Mouse (Mus musculus) bone marrow macrophage, adult 2 months (primary cell): ENCODE data around the gene Dennd5b.

ENCODE experiments used
- CTCF ChIP-seq: IDR thresholded peaks from 2 replicates; pipeline ENCODE4 v1.5.1; 2012; ENCODE audit warnings: low read depth, mild to moderate bottlenecking, low read length, moderate library complexity
- POLR2A ChIP-seq: IDR thresholded peaks from 2 replicates; pipeline ENCODE4 v1.6.1; 2012; ENCODE audit warnings: mild to moderate bottlenecking, low read depth, low read length, borderline replicate concordance

- TF ChIP-seq CTCF: no peak
- no peak for TF ChIP-seq POLR2A
Observed at GRCm38 (mm10) chr6:149116992-149117391, 15.5 kb upstream of the Dennd5b start.
